Mouse (Mus musculus) liver, embryonic 11.5 days (tissue): ENCODE measurements around the gene Man2a2. TPM values are rescaled to one million over a fixed set of nuclear protein-coding genes. Genes with fewer than 3 reads are reported as not detected.

ENCODE experiments used
- ATAC-seq: fragments of 200-750 bp; cut with Nextera tagmentation; replicated peaks from 2 replicates; pipeline ENCODE4 v1.8.0; 2017; ENCODE audit warnings: moderate number of reproducible peaks, mild to moderate bottlenecking, moderate TSS enrichment, moderate library complexity; ENCODE audit not compliant: low FRiP score
- DNase-seq: peaks from one replicate; pipeline ENCODE4 v3.0.0-alpha.2; 2017; ENCODE audit warnings: low spot score
- H3K27ac ChIP-seq: fragments of 300-500 bp; sonication (generic); 2 replicates; pipeline ENCODE4 v1.5.1; 2014; ENCODE audit warnings: mild to moderate bottlenecking, low read depth, low read length, control low read depth
- H3K27me3 ChIP-seq: fragments of 300-500 bp; sonication (generic); replicated peaks from 2 replicates; pipeline ENCODE4 v1.6.1; 2014; ENCODE audit warnings: low read length, mixed read lengths; ENCODE audit not compliant: control insufficient read depth, insufficient read depth
- H3K36me3 ChIP-seq: fragments of 300-500 bp; sonication (generic); 2 replicates; pipeline ENCODE4 v1.6.1; 2014; ENCODE audit warnings: mild to moderate bottlenecking, low read length, moderate library complexity, mixed read lengths; ENCODE audit not compliant: control insufficient read depth, insufficient read depth
- H3K4me1 ChIP-seq: fragments of 300-500 bp; sonication (generic); replicated peaks from 2 replicates; pipeline ENCODE4 v1.6.1; 2014; ENCODE audit warnings: low read length, mixed read lengths; ENCODE audit not compliant: control insufficient read depth, insufficient read depth
- H3K4me2 ChIP-seq: fragments of 300-500 bp; sonication (generic); 2 replicates; pipeline ENCODE4 v1.6.1; 2014; ENCODE audit warnings: mild to moderate bottlenecking, control low read depth, moderate library complexity
- H3K4me3 ChIP-seq: fragments of 300-500 bp; sonication (generic); 2 replicates; pipeline ENCODE4 v1.5.1; 2014; ENCODE audit warnings: low read depth, low read length, control low read depth
- H3K9ac ChIP-seq: fragments of 300-500 bp; sonication (generic); 2 replicates; pipeline ENCODE4 v1.6.1; 2014; ENCODE audit warnings: low read depth, low read length, control low read depth
- H3K9me3 ChIP-seq: fragments of 300-500 bp; sonication (generic); 2 replicates; pipeline ENCODE4 v1.6.1; 2016; ENCODE audit warnings: low read length, inconsistent platforms, mixed read lengths; ENCODE audit not compliant: control insufficient read depth
- WGBS: fragments of 180-500 bp; shearing (Covaris S2); extraction: QIAGEN DNeasy Blood & Tissue Kit; methylation state at CpG from one replicate; pipeline ENCODE4 v1.1.7; 2014; 5-methylcytosine and 5-hydroxymethylcytosine counted together
- polyA plus RNA-seq: library from polyadenylated mRNA; unstranded; fragments of >200 nt; fragmentation: Nextera tagmentation; extraction: Ambion mirVana; gene quantifications from 2 replicates; pipeline ENCODE4 v1.2.1, GENCODE M21; 2014

The Man2a2 gene
- polyA plus RNA-seq, 1 experiment from 2014 or later = 12.4 TPM

GRCm38 (mm10) chr7:80357156-80357555 is 14.0 kb downstream of the Man2a2 start:
- Histone ChIP-seq H3K9me3 (no peaks in the 10 kb centered on the region), H3K4me1 (no peaks in the 10 kb centered on the region), H3K27ac (no peak overlapping the region), H3K4me2 (no peak overlapping the region), H3K4me3 (no peak overlapping the region), H3K9ac (no peak overlapping the region), H3K36me3 (peaks cover 23% of the 10 kb centered on the region), H3K27me3 (no peaks in the 10 kb centered on the region)
- ATAC-seq = no peak
- 81% methylated on average over 8 of the region's 8 CpGs for WGBS
- DNase-seq = no peak

GRCm38 (mm10) chr7:80356351-80356750 is 14.8 kb downstream of the Man2a2 start:
- Histone ChIP-seq H3K27ac (no peak overlapping the region), H3K4me3 (no peak overlapping the region), H3K4me1 (no peaks in the 10 kb centered on the region), H3K4me2 (no peak overlapping the region), H3K9me3 (no peaks in the 10 kb centered on the region), H3K27me3 (no peaks in the 10 kb centered on the region), H3K36me3 (peaks cover 25% of the 10 kb centered on the region), H3K9ac (no peak overlapping the region)
- ATAC-seq (no peak), DNase-seq (no peak)
- 92% methylated on average over 13 of the region's 13 CpGs for WGBS

GRCm38 (mm10) chr7:80352920-80353319 is 18.3 kb downstream of the Man2a2 start:
- Histone ChIP-seq H3K4me3 (no peak overlapping the region), H3K9me3 (no peaks in the 10 kb centered on the region), H3K27ac (no peak overlapping the region), H3K36me3 (peaks cover 11% of the 10 kb centered on the region), H3K4me2 (no peak overlapping the region), H3K9ac (no peak overlapping the region), H3K27me3 (no peaks in the 10 kb centered on the region), H3K4me1 (0 out of 2 replicates have a peak, but pooled peaks cover 7% of the 10 kb centered on the region)
- no peak for DNase-seq
- ATAC-seq = no peak
- WGBS = 91% methylated on average over 8 of the region's 8 CpGs

- Histone ChIP-seq H3K4me1 (peaks cover 13% of the 10 kb centered on the region), H3K4me3 (no peak overlapping the region), H3K36me3 (peaks cover 8% of the 10 kb centered on the region; the same call in 1 of the 2 replicates), H3K9me3 (no peaks in the 10 kb centered on the region), H3K27me3 (no peaks in the 10 kb centered on the region), H3K9ac (no peak overlapping the region), H3K4me2 (no peak overlapping the region), H3K27ac (no peak overlapping the region)
- WGBS = 38% methylated on average over 2 of the region's 2 CpGs
- DNase-seq (no peak), ATAC-seq (peak; percentile 57)
These were observed 20.4 kb downstream of the Man2a2 start for GRCm38 (mm10) chr7:80350808-80351207.

GRCm38 (mm10) chr7:80347670-80348586 is 23.2 kb downstream of the Man2a2 start:
- Histone ChIP-seq H3K9me3 (no peaks in the 10 kb centered on the region), H3K4me2 (no peak overlapping the region), H3K27ac (no peak overlapping the region), H3K4me1 (peaks cover 19% of the 10 kb centered on the region), H3K4me3 (no peak overlapping the region), H3K27me3 (no peaks in the 10 kb centered on the region), H3K9ac (no peak overlapping the region), H3K36me3 (0 out of 2 replicates have a peak, but pooled peaks cover 5% of the 10 kb centered on the region)
- WGBS = 69% methylated on average over 13 of the region's 13 CpGs
- ATAC-seq = no peak
- DNase-seq = no peak

GRCm38 (mm10) chr7:80346830-80347229 is 24.3 kb downstream of the Man2a2 start:
- WGBS = 63% methylated on average over 5 of the region's 5 CpGs
- no peak for ATAC-seq
- no peak overlapping the region for H3K9ac ChIP-seq

GRCm38 (mm10) chr7:80346173-80346572 is 25.0 kb downstream of the Man2a2 start:
- Histone ChIP-seq H3K4me3 (no peak overlapping the region), H3K4me2 (no peak overlapping the region), H3K9ac (no peak overlapping the region), H3K9me3 (no peaks in the 10 kb centered on the region), H3K36me3 (no peaks in the 10 kb centered on the region), H3K4me1 (peaks cover 24% of the 10 kb centered on the region), H3K27me3 (no peaks in the 10 kb centered on the region), H3K27ac (no peak overlapping the region)
- ATAC-seq (no peak), DNase-seq (no peak)
- WGBS = 86% methylated on average over 9 of the region's 9 CpGs

More at GRCm38 (mm10) chr7:80346830-80347229, 24.3 kb downstream of the Man2a2 start:
- Histone ChIP-seq H3K4me2 (no peak overlapping the region), H3K27me3 (no peaks in the 10 kb centered on the region), H3K9me3 (no peaks in the 10 kb centered on the region), H3K36me3 (0 out of 2 replicates have a peak, but pooled peaks cover 4% of the 10 kb centered on the region), H3K4me3 (no peak overlapping the region), H3K4me1 (peaks cover 23% of the 10 kb centered on the region), H3K27ac (no peak overlapping the region)
- no peak for DNase-seq

GRCm38 (mm10) chr7:80343270-80344018 is 27.7 kb downstream of the Man2a2 start:
- Histone ChIP-seq H3K4me3 (peak overlapping the region; percentile 54), H3K36me3 (no peaks in the 10 kb centered on the region), H3K27me3 (no peaks in the 10 kb centered on the region), H3K9me3 (no peaks in the 10 kb centered on the region), H3K4me1 (peaks cover 30% of the 10 kb centered on the region), H3K9ac (peak overlapping the region; percentile 72), H3K4me2 (peak overlapping the region; percentile 93), H3K27ac (no peak overlapping the region)
- ATAC-seq (peak; percentile 6; the same call in 1 of the 2 replicates), DNase-seq (no peak)
- WGBS = 26% methylated on average over 19 of the region's 19 CpGs
